Mouse (Mus musculus): ENCODE results near the gene Galk1. TPM values are rescaled to one million over a fixed set of nuclear protein-coding genes. Genes with fewer than 3 reads are reported as not detected.

Gene Galk1
- total and polyA plus RNA-seq, 3 experiments, result 253 to 326 TPM; not detected in 1

DNA sequence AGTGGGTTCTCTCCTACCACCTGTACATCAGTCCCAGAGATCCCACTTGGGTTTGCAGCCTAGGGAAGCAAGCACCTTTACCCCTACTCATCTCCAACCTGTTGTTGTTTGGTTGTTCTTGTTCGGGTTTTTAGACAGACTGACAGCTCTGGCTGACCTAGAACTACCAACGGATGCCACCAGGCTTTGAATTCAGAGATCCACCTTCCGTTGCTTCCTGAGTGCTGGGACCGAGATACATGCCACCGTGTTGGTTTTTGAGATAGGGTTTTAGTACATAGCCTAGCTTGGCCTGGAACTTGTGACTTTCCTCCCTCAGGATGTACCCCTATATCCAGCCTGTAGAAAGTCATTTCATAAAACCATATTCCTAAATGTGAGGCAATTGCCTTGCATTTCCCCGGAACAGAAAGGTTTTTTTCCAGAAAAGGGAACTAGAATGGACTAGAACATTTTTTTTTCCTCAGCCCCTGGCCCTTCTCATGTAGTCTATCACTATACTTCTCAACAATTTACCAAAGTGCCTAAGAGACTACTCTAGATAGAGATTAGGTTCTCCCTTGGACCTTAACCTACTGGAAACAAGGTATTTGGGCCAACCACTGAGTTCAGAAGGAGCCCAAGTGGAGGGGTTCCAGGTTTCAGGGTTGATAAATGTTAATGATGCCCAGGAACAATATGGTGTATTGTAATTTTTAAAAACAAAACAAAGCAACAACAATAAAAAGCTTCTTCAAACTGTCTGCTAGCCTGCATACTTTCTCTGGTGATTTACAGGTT is 16.8 kb upstream of the Galk1 start:
- peaks cover 11 to 30% of the 10 kb centered on the region in 2 experiments; a peak in 3 of 4 replicates for H3K4me1 ChIP-seq (ENCODE audit: control insufficient read depth in 1 of 2, insufficient read depth in 2 of 2, low read length in 2 of 2)
- H3K27ac ChIP-seq (ENCODE audit: control insufficient read depth, low read depth, low read length), result peak overlapping the region; percentile 61
- H3K36me3 ChIP-seq (ENCODE audit: control insufficient read depth in 1 of 2, insufficient read depth in 2 of 2, low read length in 2 of 2), result peaks cover 0 to 31% of the 10 kb centered on the region in 2 experiments; a peak in 2 of 4 replicates

DNA sequence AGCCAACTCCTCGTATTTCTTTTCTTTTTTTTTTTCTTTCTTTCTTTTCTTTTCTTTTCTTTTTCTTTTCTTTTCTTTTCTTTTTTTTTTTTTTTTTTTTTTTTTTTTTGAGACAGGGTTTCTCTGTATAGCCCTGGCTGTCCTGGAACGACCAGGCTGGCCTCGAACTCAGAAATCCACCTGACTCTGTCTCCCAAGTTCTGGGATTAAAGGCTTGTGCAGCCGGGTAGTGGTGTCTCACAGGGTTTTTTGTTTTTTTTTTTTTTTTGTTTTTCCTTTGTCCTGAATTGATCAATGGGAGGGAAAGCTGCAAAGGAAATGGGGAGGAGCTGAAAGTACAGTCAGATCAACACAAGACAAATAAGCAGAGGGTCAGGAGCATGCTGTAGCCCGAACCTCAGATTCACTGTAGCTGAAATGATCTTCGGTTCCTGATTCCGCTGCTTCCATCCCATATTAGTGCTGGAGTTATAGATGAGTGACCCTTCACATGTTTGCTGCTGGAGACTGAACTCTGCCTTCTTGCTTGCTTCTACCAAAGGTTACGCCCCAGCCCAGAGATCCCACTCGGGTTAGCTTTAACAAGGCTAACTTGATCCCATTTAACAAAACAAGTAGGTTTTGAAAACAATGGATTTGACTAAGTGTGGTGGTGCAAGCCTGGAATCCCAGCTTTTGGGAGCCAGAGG is 15.8 kb upstream of the Galk1 start:
- TF ChIP-seq ELF1 (IDR thresholded peaks at IDR 0.05; ENCODE audit: low read depth, low read length), result no peak
- TF ChIP-seq TBP (IDR thresholded peaks at IDR 0.05; ENCODE audit: low read depth, low read length), result 0 out of 2 replicates have a peak, but pooled peaks have one; percentile 4

More for the DNA sequence above, 16.8 kb upstream of the Galk1 start:
- peaks cover 33% of the 10 kb centered on the region for H3K79me2 ChIP-seq (ENCODE audit: control insufficient read depth, insufficient read depth, low read length, poor library complexity)
- no peaks in the 10 kb centered on the region for H3K27me3 ChIP-seq (ENCODE audit: control insufficient read depth in 1 of 2, insufficient read depth in 2 of 2, low read length in 2 of 2)
- H3K4me3 ChIP-seq (ENCODE audit: control insufficient read depth in 1 of 2, insufficient read depth in 1 of 2, low read depth in 2 of 2, low read length in 2 of 2), result peak overlapping the region; percentile 74 to 87
- DNase-seq (ENCODE audit: low read depth, low spot score), result peak; percentile 77
- peak overlapping the region; percentile 76 for H3K9ac ChIP-seq (ENCODE audit: control insufficient read depth, low read depth, low read length, poor library complexity, severe bottlenecking)
- TF ChIP-seq MYB (IDR thresholded peaks at IDR 0.05; ENCODE audit: low read depth, low read length) (no peak), ZNF384 (IDR thresholded peaks at IDR 0.05; ENCODE audit: low read depth, low read length) (peak; percentile 86), ETS1 (IDR thresholded peaks at IDR 0.05; ENCODE audit: low read depth, low read length) (no peak), BHLHE40 (IDR thresholded peaks at IDR 0.05; ENCODE audit: borderline replicate concordance, low read depth, low read length) (no peak), ZMIZ1 (IDR thresholded peaks at IDR 0.05; ENCODE audit: low read depth, low read length) (no peak; the same call in none of the 2 replicates), MAZ (IDR thresholded peaks at IDR 0.05; ENCODE audit: low read depth, low read length) (no peak), UBTF (IDR thresholded peaks at IDR 0.05; ENCODE audit: borderline replicate concordance, insufficient read depth, low read depth, low read length) (no peak), JUND (IDR thresholded peaks at IDR 0.05; ENCODE audit: low read depth, low read length) (0 out of 2 replicates have a peak, but pooled peaks have one; percentile 33), MAX (IDR thresholded peaks at IDR 0.05; ENCODE audit: low read length) (no peak), ELF1 (IDR thresholded peaks at IDR 0.05; ENCODE audit: low read depth, low read length) (no peak), CTCF (IDR thresholded peaks at IDR 0.05 in 2 of 3, conservative IDR thresholded peaks at IDR 0.05 in 1 of 3; ENCODE audit: control insufficient read depth in 1 of 3, insufficient read depth in 1 of 3, low read depth in 2 of 3, low read length in 3 of 3, poor library complexity in 1 of 3, severe bottlenecking in 1 of 3) (no peak), MYC (IDR thresholded peaks at IDR 0.05; ENCODE audit: low read depth, low read length) (no peak), MAFK (IDR thresholded peaks at IDR 0.05; ENCODE audit: borderline replicate concordance, low read depth, low read length) (no peak), CHD2 (IDR thresholded peaks at IDR 0.05; ENCODE audit: low read length) (no peak), EP300 (IDR thresholded peaks at IDR 0.05; ENCODE audit: low read depth in 1 of 2, low read length in 2 of 2) (no peak; a peak in 1 of 4 replicates), HCFC1 (IDR thresholded peaks at IDR 0.05; ENCODE audit: low read depth, low read length) (no peak), TBP (IDR thresholded peaks at IDR 0.05; ENCODE audit: low read depth, low read length) (no peak; the same call in 1 of the 2 replicates), RCOR1 (IDR thresholded peaks at IDR 0.05; ENCODE audit: low read depth, low read length) (no peak)
- H3K9me3 ChIP-seq (replicated peaks; ENCODE audit: insufficient read depth, low read length), result no peaks in the 10 kb centered on the region

More for the DNA sequence above, 15.8 kb upstream of the Galk1 start:
- peaks cover 0 to 31% of the 10 kb centered on the region in 2 experiments; a peak in 2 of 4 replicates for H3K36me3 ChIP-seq (ENCODE audit: control insufficient read depth in 1 of 2, insufficient read depth in 2 of 2, low read length in 2 of 2)
- DNase-seq (ENCODE audit: low read depth, low spot score), result no peak
- H3K79me2 ChIP-seq (ENCODE audit: control insufficient read depth, insufficient read depth, low read length, poor library complexity), result peaks cover 40% of the 10 kb centered on the region
- no peaks in the 10 kb centered on the region for H3K9me3 ChIP-seq (replicated peaks; ENCODE audit: insufficient read depth, low read length)
- no peak overlapping the region for H3K27ac ChIP-seq (ENCODE audit: control insufficient read depth, low read depth, low read length)
- H3K4me1 ChIP-seq (ENCODE audit: control insufficient read depth in 1 of 2, insufficient read depth in 2 of 2, low read length in 2 of 2), result peaks cover 11 to 30% of the 10 kb centered on the region in 2 experiments; a peak in 3 of 4 replicates
- H3K4me3 ChIP-seq (ENCODE audit: control insufficient read depth in 1 of 2, insufficient read depth in 1 of 2, low read depth in 2 of 2, low read length in 2 of 2), result no peak overlapping the region
- no peaks in the 10 kb centered on the region for H3K27me3 ChIP-seq (ENCODE audit: control insufficient read depth in 1 of 2, insufficient read depth in 2 of 2, low read length in 2 of 2)
- H3K9ac ChIP-seq (ENCODE audit: control insufficient read depth, low read depth, low read length, poor library complexity, severe bottlenecking), result no peak overlapping the region
